Mouse (Mus musculus): ENCODE measurements around the gene Chrna3.
A peak's percentile ranks its signal among the peaks of the same experiment; 100 is the strongest.

The Chrna3 gene

GRCm38 (mm10) chr9:54995645-54996044 is 30.7 kb downstream of the Chrna3 start:
- DNase-seq: no peak

- no peak for DNase-seq
These were observed 32.0 kb downstream of the Chrna3 start for GRCm38 (mm10) chr9:54994381-54994780.

- DNase-seq: no peak
These were observed 36.0 kb downstream of the Chrna3 start for GRCm38 (mm10) chr9:54990362-54990761.

GRCm38 (mm10) chr9:54982401-54982800 is 44.0 kb downstream of the Chrna3 start:
- DNase-seq: no peak

- DNase-seq: peak in 1 of 2 experiments; percentile 21
These were observed 44.8 kb downstream of the Chrna3 start for GRCm38 (mm10) chr9:54981291-54982191.

- DNase-seq: no peak
These were observed 45.7 kb downstream of the Chrna3 start, which contains the start of gene Chrna5 for GRCm38 (mm10) chr9:54980674-54981073. TSS of gene Chrna5 (plus strand) at chr9:54980880.

GRCm38 (mm10) chr9:54969972-54970637 is 56.3 kb downstream of the Chrna3 start:
- no peak for DNase-seq

- no peak for DNase-seq
These were observed 62.7 kb downstream of the Chrna3 start for GRCm38 (mm10) chr9:54963669-54964068.

GRCm38 (mm10) chr9:54961059-54961458 is 65.3 kb downstream of the Chrna3 start:
- no peak for DNase-seq
